Mouse (Mus musculus): ENCODE data around the gene Gpr33. TPM values are rescaled to one million over a fixed set of nuclear protein-coding genes. Genes with fewer than 3 reads are reported as not detected.

Gpr33 gene
- polyA plus RNA-seq, 1 experiment from 2014 or later, result not detected

GRCm38 (mm10) chr12:52013274-52013673 lies 14.6 kb downstream of the Gpr33 start:
- no peak for ATAC-seq (ENCODE audit: low read depth)
- Histone ChIP-seq H3K4me1 (ENCODE audit: control insufficient read depth, insufficient read depth, low read length) (no peaks in the 10 kb centered on the region), H3K4me2 (ENCODE audit: low read depth, low read length) (no peak overlapping the region), H3K27me3 (ENCODE audit: control insufficient read depth, insufficient read depth, low read length) (no peaks in the 10 kb centered on the region), H3K27ac (ENCODE audit: low read depth, low read length) (no peak overlapping the region), H3K9me3 (ENCODE audit: control insufficient read depth, low read length) (no peaks in the 10 kb centered on the region), H3K36me3 (ENCODE audit: control insufficient read depth, insufficient read depth, low read length) (no peaks in the 10 kb centered on the region), H3K4me3 (ENCODE audit: low read depth, low read length) (no peak overlapping the region), H3K9ac (replicated peaks; ENCODE audit: low read depth, low read length) (no peak overlapping the region)
- WGBS, result 54% methylated on average over 9 of the region's 9 CpGs

GRCm38 (mm10) chr12:52012159-52012558 lies 15.7 kb downstream of the Gpr33 start:
- H3K4me2 ChIP-seq (ENCODE audit: low read depth, low read length), result no peak overlapping the region
- 86% methylated on average over 8 of the region's 8 CpGs for WGBS
- no peak overlapping the region for H3K9ac ChIP-seq (replicated peaks; ENCODE audit: low read depth, low read length)
- no peak for ATAC-seq (ENCODE audit: low read depth)
- no peaks in the 10 kb centered on the region for H3K9me3 ChIP-seq (ENCODE audit: control insufficient read depth, low read length)
- no peaks in the 10 kb centered on the region for H3K36me3 ChIP-seq (ENCODE audit: control insufficient read depth, insufficient read depth, low read length)
- no peaks in the 10 kb centered on the region for H3K4me1 ChIP-seq (ENCODE audit: control insufficient read depth, insufficient read depth, low read length)
- H3K27me3 ChIP-seq (ENCODE audit: control insufficient read depth, insufficient read depth, low read length), result no peaks in the 10 kb centered on the region
- H3K27ac ChIP-seq (ENCODE audit: low read depth, low read length), result no peak overlapping the region
- H3K4me3 ChIP-seq (ENCODE audit: low read depth, low read length), result no peak overlapping the region

GRCm38 (mm10) chr12:52010630-52010961 lies 17.3 kb downstream of the Gpr33 start:
- Histone ChIP-seq H3K9me3 (ENCODE audit: control insufficient read depth, low read length) (no peaks in the 10 kb centered on the region), H3K9ac (replicated peaks; ENCODE audit: low read depth, low read length) (no peak overlapping the region), H3K4me3 (ENCODE audit: low read depth, low read length) (peak overlapping the region; percentile 22; the same call in 1 of the 2 replicates), H3K27me3 (ENCODE audit: control insufficient read depth, insufficient read depth, low read length) (no peaks in the 10 kb centered on the region), H3K4me2 (ENCODE audit: low read depth, low read length) (peak overlapping the region; percentile 29; the same call in 1 of the 2 replicates), H3K36me3 (ENCODE audit: control insufficient read depth, insufficient read depth, low read length) (no peaks in the 10 kb centered on the region), H3K27ac (ENCODE audit: low read depth, low read length) (peak overlapping the region; percentile 29; the same call in 1 of the 2 replicates), H3K4me1 (ENCODE audit: control insufficient read depth, insufficient read depth, low read length) (no peaks in the 10 kb centered on the region)
- whole genome bisulfite sequencing, result 57% methylated on average over 2 of the region's 2 CpGs
- ATAC-seq (ENCODE audit: low read depth), result no peak

GRCm38 (mm10) chr12:52009928-52010629 lies 17.8 kb downstream of the Gpr33 start:
- 31% methylated on average over 15 of the region's 15 CpGs for WGBS
- no peak for ATAC-seq (ENCODE audit: low read depth)
- Histone ChIP-seq H3K36me3 (ENCODE audit: control insufficient read depth, insufficient read depth, low read length) (no peaks in the 10 kb centered on the region), H3K27me3 (ENCODE audit: control insufficient read depth, insufficient read depth, low read length) (no peaks in the 10 kb centered on the region), H3K4me1 (ENCODE audit: control insufficient read depth, insufficient read depth, low read length) (no peaks in the 10 kb centered on the region), H3K4me3 (ENCODE audit: low read depth, low read length) (peak overlapping the region; percentile 22; the same call in 1 of the 2 replicates), H3K9ac (replicated peaks; ENCODE audit: low read depth, low read length) (no peak overlapping the region), H3K4me2 (ENCODE audit: low read depth, low read length) (peak overlapping the region; percentile 29), H3K27ac (ENCODE audit: low read depth, low read length) (peak overlapping the region; percentile 29; the same call in 1 of the 2 replicates), H3K9me3 (ENCODE audit: control insufficient read depth, low read length) (no peaks in the 10 kb centered on the region)

GRCm38 (mm10) chr12:52006633-52006994 lies 21.2 kb downstream of the Gpr33 start:
- Histone ChIP-seq H3K9me3 (ENCODE audit: control insufficient read depth, low read length) (no peaks in the 10 kb centered on the region), H3K4me1 (ENCODE audit: control insufficient read depth, insufficient read depth, low read length) (no peaks in the 10 kb centered on the region), H3K4me3 (ENCODE audit: low read depth, low read length) (peak overlapping the region; percentile 58), H3K4me2 (ENCODE audit: low read depth, low read length) (peak overlapping the region; percentile 64), H3K9ac (replicated peaks; ENCODE audit: low read depth, low read length) (no peak overlapping the region), H3K27me3 (ENCODE audit: control insufficient read depth, insufficient read depth, low read length) (no peaks in the 10 kb centered on the region), H3K36me3 (ENCODE audit: control insufficient read depth, insufficient read depth, low read length) (no peaks in the 10 kb centered on the region), H3K27ac (ENCODE audit: low read depth, low read length) (no peak overlapping the region)
- WGBS, result 51% methylated on average over 5 of the region's 5 CpGs
- ATAC-seq (ENCODE audit: low read depth), result peak; percentile 64

GRCm38 (mm10) chr12:52005877-52006632 lies 21.8 kb downstream of the Gpr33 start, which contains the start of gene Dtd2:
Dtd2 (minus strand) TSS chr12:52006501.
- WGBS, result 2% methylated on average over 46 of the region's 46 CpGs
- peak; percentile 96 for ATAC-seq (ENCODE audit: low read depth)
- H3K36me3 ChIP-seq (ENCODE audit: control insufficient read depth, insufficient read depth, low read length), result no peaks in the 10 kb centered on the region
- H3K4me1 ChIP-seq (ENCODE audit: control insufficient read depth, insufficient read depth, low read length), result no peaks in the 10 kb centered on the region
- H3K4me3 ChIP-seq (ENCODE audit: low read depth, low read length), result peak within 1 kb of the TSS; percentile 58
- H3K27me3 ChIP-seq (ENCODE audit: control insufficient read depth, insufficient read depth, low read length), result no peaks in the 10 kb centered on the region
- H3K9ac ChIP-seq (replicated peaks; ENCODE audit: low read depth, low read length), result peak within 1 kb of the TSS; percentile 53
- H3K9me3 ChIP-seq (ENCODE audit: control insufficient read depth, low read length), result no peaks in the 10 kb centered on the region
- peak within 1 kb of the TSS; percentile 64 for H3K4me2 ChIP-seq (ENCODE audit: low read depth, low read length)
- peak within 1 kb of the TSS; percentile 69; the same call in 1 of the 2 replicates for H3K27ac ChIP-seq (ENCODE audit: low read depth, low read length)

- Histone ChIP-seq H3K4me2 (ENCODE audit: low read depth, low read length) (no peak overlapping the region), H3K36me3 (ENCODE audit: control insufficient read depth, insufficient read depth, low read length) (peaks cover 2% of the 10 kb centered on the region; the same call in 1 of the 2 replicates), H3K9ac (replicated peaks; ENCODE audit: low read depth, low read length) (no peak overlapping the region), H3K4me3 (ENCODE audit: low read depth, low read length) (no peak overlapping the region), H3K27me3 (ENCODE audit: control insufficient read depth, insufficient read depth, low read length) (no peaks in the 10 kb centered on the region), H3K4me1 (ENCODE audit: control insufficient read depth, insufficient read depth, low read length) (no peaks in the 10 kb centered on the region), H3K9me3 (ENCODE audit: control insufficient read depth, low read length) (no peaks in the 10 kb centered on the region), H3K27ac (ENCODE audit: low read depth, low read length) (no peak overlapping the region)
- 94% methylated on average over 3 of the region's 3 CpGs for WGBS
- ATAC-seq (ENCODE audit: low read depth), result no peak
Measured at GRCm38 (mm10) chr12:52002746-52003145, 25.1 kb downstream of the Gpr33 start.

GRCm38 (mm10) chr12:52001544-52001943 lies 26.3 kb downstream of the Gpr33 start:
- H3K9ac ChIP-seq (replicated peaks; ENCODE audit: low read depth, low read length), result no peak overlapping the region
- no peak overlapping the region for H3K4me2 ChIP-seq (ENCODE audit: low read depth, low read length)
- H3K4me1 ChIP-seq (ENCODE audit: control insufficient read depth, insufficient read depth, low read length), result no peaks in the 10 kb centered on the region
- no peak overlapping the region for H3K27ac ChIP-seq (ENCODE audit: low read depth, low read length)
- no peaks in the 10 kb centered on the region for H3K27me3 ChIP-seq (ENCODE audit: control insufficient read depth, insufficient read depth, low read length)
- 41% methylated on average over 4 of the region's 4 CpGs for WGBS
- H3K36me3 ChIP-seq (ENCODE audit: control insufficient read depth, insufficient read depth, low read length), result peaks cover 2% of the 10 kb centered on the region; the same call in 1 of the 2 replicates
- H3K4me3 ChIP-seq (ENCODE audit: low read depth, low read length), result no peak overlapping the region
- ATAC-seq (ENCODE audit: low read depth), result peak; percentile 67; the same call in 1 of the 2 replicates
- no peaks in the 10 kb centered on the region for H3K9me3 ChIP-seq (ENCODE audit: control insufficient read depth, low read length)

GRCm38 (mm10) chr12:51998366-51998932 lies 29.4 kb downstream of the Gpr33 start:
- H3K27ac ChIP-seq (ENCODE audit: low read depth, low read length), result no peak overlapping the region
- 89% methylated on average over 9 of the region's 9 CpGs for WGBS
- no peak for ATAC-seq (ENCODE audit: low read depth)
- H3K9ac ChIP-seq (replicated peaks; ENCODE audit: low read depth, low read length), result no peak overlapping the region
- no peak overlapping the region for H3K4me2 ChIP-seq (ENCODE audit: low read depth, low read length)
- no peaks in the 10 kb centered on the region for H3K27me3 ChIP-seq (ENCODE audit: control insufficient read depth, insufficient read depth, low read length)
- H3K9me3 ChIP-seq (ENCODE audit: control insufficient read depth, low read length), result no peaks in the 10 kb centered on the region
- peaks cover 2% of the 10 kb centered on the region; the same call in 1 of the 2 replicates for H3K36me3 ChIP-seq (ENCODE audit: control insufficient read depth, insufficient read depth, low read length)
- H3K4me3 ChIP-seq (ENCODE audit: low read depth, low read length), result no peak overlapping the region
- H3K4me1 ChIP-seq (ENCODE audit: control insufficient read depth, insufficient read depth, low read length), result no peaks in the 10 kb centered on the region
